Mouse (Mus musculus): ENCODE measurements around the gene Ovch2. TPM values are rescaled to one million over a fixed set of nuclear protein-coding genes. Genes with fewer than 3 reads are reported as not detected.
"Not testable (repeated sequence)": the region's sequence is repeated elsewhere in the genome, so short reads cannot be mapped to it uniquely, and the experiment has no call there.

Ovch2 gene
- total RNA-seq (2014; rRNA removed) (not detected in 2 replicates), polyA plus RNA-seq (2015; fragmentation: Nextera tagmentation; extraction: Ambion mirVana) (not detected in 2 replicates)

GRCm38 (mm10) chr7:107801108-107801507 is at the start of gene Ovch2:
Ovch2 (minus strand) TSS chr7:107801208.
- no peak for ATAC-seq
- Histone ChIP-seq H3K36me3 (ENCODE audit: insufficient read depth, low read length) (no peaks in the 10 kb centered on the region), H3K4me3 (ENCODE audit: low read length) (no peak within 1 kb of the TSS), H3K27ac (no peak within 1 kb of the TSS), H3K27me3 (ENCODE audit: insufficient read depth, low read length) (no peaks in the 10 kb centered on the region), H3K4me1 (ENCODE audit: insufficient read depth, low read length) (no peaks in the 10 kb centered on the region), H3K4me2 (ENCODE audit: low read depth, low read length) (no peak within 1 kb of the TSS), H3K9ac (replicated peaks; ENCODE audit: low read length) (no peak within 1 kb of the TSS), H3K9me3 (ENCODE audit: low read length) (no peaks in the 10 kb centered on the region)
- 85% methylated on average over 2 of the region's 2 CpGs for WGBS
- DNase-seq (ENCODE audit: low spot score), result no peak
- no peak for TF ChIP-seq CTCF (IDR thresholded peaks at IDR 0.05; ENCODE audit: low read depth)

- 84% methylated on average over 1 of the region's 1 CpGs for WGBS
- not testable (repeated sequence) for H3K27me3 ChIP-seq (ENCODE audit: insufficient read depth, low read length); H3K4me1 ChIP-seq (ENCODE audit: insufficient read depth, low read length); H3K4me2 ChIP-seq (ENCODE audit: low read depth, low read length); DNase-seq (ENCODE audit: low spot score); H3K4me3 ChIP-seq (ENCODE audit: low read length); H3K27ac ChIP-seq; H3K36me3 ChIP-seq (ENCODE audit: insufficient read depth, low read length); H3K9ac ChIP-seq (replicated peaks; ENCODE audit: low read length); ATAC-seq; H3K9me3 ChIP-seq (ENCODE audit: low read length)
These were observed 46.4 kb upstream of the Ovch2 start, which contains the start of gene Olfr470 for GRCm38 (mm10) chr7:107847390-107847789. Olfr470 (minus strand) TSS chr7:107847490.

- no peaks in the 10 kb centered on the region for H3K9me3 ChIP-seq (ENCODE audit: low read length)
- no peak overlapping the region for H3K4me2 ChIP-seq (ENCODE audit: low read depth, low read length)
- H3K4me1 ChIP-seq (ENCODE audit: insufficient read depth, low read length), result no peaks in the 10 kb centered on the region
- 74% methylated on average over 1 of the region's 1 CpGs for WGBS
- DNase-seq (ENCODE audit: low spot score) (peak; percentile 36), ATAC-seq (no peak)
- no peak overlapping the region for H3K9ac ChIP-seq (replicated peaks; ENCODE audit: low read length)
- H3K27ac ChIP-seq, result no peak overlapping the region
- peak; percentile 48 for TF ChIP-seq CTCF (IDR thresholded peaks at IDR 0.05; ENCODE audit: low read depth)
- no peak overlapping the region for H3K4me3 ChIP-seq (ENCODE audit: low read length)
- no peaks in the 10 kb centered on the region for H3K27me3 ChIP-seq (ENCODE audit: insufficient read depth, low read length)
- no peaks in the 10 kb centered on the region for H3K36me3 ChIP-seq (ENCODE audit: insufficient read depth, low read length)
These were observed 40.7 kb upstream of the Ovch2 start for GRCm38 (mm10) chr7:107841719-107842118.

- not testable (repeated sequence) for H3K27ac ChIP-seq; H3K9me3 ChIP-seq (ENCODE audit: low read length); H3K4me1 ChIP-seq (ENCODE audit: insufficient read depth, low read length); H3K4me2 ChIP-seq (ENCODE audit: low read depth, low read length); H3K9ac ChIP-seq (replicated peaks; ENCODE audit: low read length); DNase-seq (ENCODE audit: low spot score); H3K4me3 ChIP-seq (ENCODE audit: low read length); ATAC-seq; H3K36me3 ChIP-seq (ENCODE audit: insufficient read depth, low read length); H3K27me3 ChIP-seq (ENCODE audit: insufficient read depth, low read length)
These were observed 24.4 kb upstream of the Ovch2 start, which contains the start of gene Olfr469 for GRCm38 (mm10) chr7:107825441-107825840. Olfr469 (minus strand) TSS chr7:107825541.

- not testable (repeated sequence) for ATAC-seq; H3K4me2 ChIP-seq (ENCODE audit: low read depth, low read length); H3K36me3 ChIP-seq (ENCODE audit: insufficient read depth, low read length); H3K4me3 ChIP-seq (ENCODE audit: low read length); DNase-seq (ENCODE audit: low spot score); H3K27me3 ChIP-seq (ENCODE audit: insufficient read depth, low read length); H3K27ac ChIP-seq; H3K9ac ChIP-seq (replicated peaks; ENCODE audit: low read length); H3K4me1 ChIP-seq (ENCODE audit: insufficient read depth, low read length); H3K9me3 ChIP-seq (ENCODE audit: low read length)
- WGBS, result 60% methylated on average over 2 of the region's 2 CpGs
These were observed 22.9 kb upstream of the Ovch2 start for GRCm38 (mm10) chr7:107823867-107824266.

GRCm38 (mm10) chr7:107819442-107819841 is 18.4 kb upstream of the Ovch2 start:
- no peak overlapping the region for H3K9ac ChIP-seq (replicated peaks; ENCODE audit: low read length)
- no peak for ATAC-seq
- H3K4me2 ChIP-seq (ENCODE audit: low read depth, low read length), result no peak overlapping the region
- no peaks in the 10 kb centered on the region for H3K27me3 ChIP-seq (ENCODE audit: insufficient read depth, low read length)
- DNase-seq (ENCODE audit: low spot score), result peak; percentile 5
- peak; percentile 45; the same call in 1 of the 2 replicates for TF ChIP-seq CTCF (IDR thresholded peaks at IDR 0.05; ENCODE audit: low read depth)
- no peaks in the 10 kb centered on the region for H3K4me1 ChIP-seq (ENCODE audit: insufficient read depth, low read length)
- no peak overlapping the region for H3K4me3 ChIP-seq (ENCODE audit: low read length)
- H3K9me3 ChIP-seq (ENCODE audit: low read length), result no peaks in the 10 kb centered on the region
- H3K27ac ChIP-seq, result no peak overlapping the region
- no peaks in the 10 kb centered on the region for H3K36me3 ChIP-seq (ENCODE audit: insufficient read depth, low read length)

GRCm38 (mm10) chr7:107811963-107812362 is 11.0 kb upstream of the Ovch2 start, which contains the start of gene Olfr467:
Olfr467 (plus strand) TSS chr7:107812263.
- H3K27ac ChIP-seq, result no peak within 1 kb of the TSS
- no peak within 1 kb of the TSS for H3K4me3 ChIP-seq (ENCODE audit: low read length)
- ATAC-seq (no peak), DNase-seq (ENCODE audit: low spot score) (no peak)
- no peaks in the 10 kb centered on the region for H3K4me1 ChIP-seq (ENCODE audit: insufficient read depth, low read length)
- no peak within 1 kb of the TSS for H3K4me2 ChIP-seq (ENCODE audit: low read depth, low read length)
- TF ChIP-seq CTCF (IDR thresholded peaks at IDR 0.05; ENCODE audit: low read depth), result no peak
- H3K9me3 ChIP-seq (ENCODE audit: low read length), result no peaks in the 10 kb centered on the region
- H3K36me3 ChIP-seq (ENCODE audit: insufficient read depth, low read length), result no peaks in the 10 kb centered on the region
- H3K27me3 ChIP-seq (ENCODE audit: insufficient read depth, low read length), result no peaks in the 10 kb centered on the region
- H3K9ac ChIP-seq (replicated peaks; ENCODE audit: low read length), result no peak within 1 kb of the TSS
